Mouse (Mus musculus) right cerebral cortex, postnatal 10 days (tissue): Measurements from ENCODE around the gene Kalrn.

Source experiments
- DNase-seq, 2 experiments: peaks; one replicate each; pipeline ENCODE4 v3.0.0; 2021; ENCODE audit warnings: low spot score in 2 of 2

Kalrn gene

GRCm38 (mm10) chr16:33989106-33989505 is 584.2 kb downstream of the Kalrn start:
- no peak for DNase-seq

GRCm38 (mm10) chr16:33988358-33989012 is 584.8 kb downstream of the Kalrn start:
- peak in 1 of 2 experiments; percentile 58 for DNase-seq

GRCm38 (mm10) chr16:33986993-33987392 is 586.3 kb downstream of the Kalrn start:
- DNase-seq: no peak

GRCm38 (mm10) chr16:33985372-33985771 is 588.0 kb downstream of the Kalrn start:
- DNase-seq: no peak

- no peak for DNase-seq
Measured at GRCm38 (mm10) chr16:33983712-33984111, 589.6 kb downstream of the Kalrn start.

- DNase-seq: no peak
Measured at GRCm38 (mm10) chr16:33979855-33980254, 593.5 kb downstream of the Kalrn start.

GRCm38 (mm10) chr16:33967283-33967640 is 606.1 kb downstream of the Kalrn start:
- no peak for DNase-seq

- DNase-seq: peak; percentile 92
Measured at GRCm38 (mm10) chr16:33966538-33967282, 606.6 kb downstream of the Kalrn start, which contains the start of gene Umps. TSS of gene Umps (minus strand) at chr16:33967038.

GRCm38 (mm10) chr16:33965878-33966537 is 607.3 kb downstream of the Kalrn start:
- no peak for DNase-seq

GRCm38 (mm10) chr16:33963509-33963908 is 609.8 kb downstream of the Kalrn start:
- no peak for DNase-seq

- DNase-seq: no peak
Measured at GRCm38 (mm10) chr16:33954793-33955192, 618.5 kb downstream of the Kalrn start.

GRCm38 (mm10) chr16:33953008-33953407 is 620.3 kb downstream of the Kalrn start:
- no peak for DNase-seq

GRCm38 (mm10) chr16:33950830-33951229 is 622.5 kb downstream of the Kalrn start:
- peak; percentile 74 to 83 for DNase-seq

GRCm38 (mm10) chr16:33950386-33950785 is 622.9 kb downstream of the Kalrn start:
- DNase-seq: no peak

- no peak for DNase-seq
Measured at GRCm38 (mm10) chr16:33947664-33948571, 625.4 kb downstream of the Kalrn start.

- no peak for DNase-seq
Measured at GRCm38 (mm10) chr16:33946021-33946420, 627.3 kb downstream of the Kalrn start.

- no peak for DNase-seq
Measured at GRCm38 (mm10) chr16:33944772-33945171, 628.6 kb downstream of the Kalrn start.

- DNase-seq: no peak
Measured at GRCm38 (mm10) chr16:33944126-33944525, 629.2 kb downstream of the Kalrn start.

- DNase-seq: no peak
Measured at GRCm38 (mm10) chr16:33943388-33943787, 629.9 kb downstream of the Kalrn start.

GRCm38 (mm10) chr16:33942341-33942740 is 631.0 kb downstream of the Kalrn start:
- DNase-seq: peak; percentile 46 to 49

- peak; percentile 72 to 81 for DNase-seq
Measured at GRCm38 (mm10) chr16:33941271-33941781, 632.0 kb downstream of the Kalrn start.
